Mouse (Mus musculus): Measurements from ENCODE around the gene Sult2a2. TPM values are rescaled to one million over a fixed set of nuclear protein-coding genes. Genes with fewer than 3 reads are reported as not detected.
"Not testable (repeated sequence)": the region's sequence is repeated elsewhere in the genome, so short reads cannot be mapped to it uniquely, and the experiment has no call there.

Sult2a2 gene
- polyA plus RNA-seq (2014; fragmentation: Nextera tagmentation; extraction: Ambion mirVana), result not detected in 2 replicates

GRCm38 (mm10) chr7:13733205-13733604, at the start of gene Sult2a2:
Gene Sult2a2, plus strand, starts transcription at chr7:13733505.
- H3K9ac ChIP-seq (ENCODE audit: low read depth, low read length); H3K4me3 ChIP-seq (ENCODE audit: low read depth, low read length); H3K4me2 ChIP-seq; DNase-seq (ENCODE audit: low spot score); H3K36me3 ChIP-seq (ENCODE audit: control insufficient read depth, insufficient read depth, low read length); H3K4me1 ChIP-seq (replicated peaks; ENCODE audit: control insufficient read depth, insufficient read depth, low read length); H3K27ac ChIP-seq (ENCODE audit: low read depth, low read length); H3K27me3 ChIP-seq (replicated peaks; ENCODE audit: control insufficient read depth, insufficient read depth, low read length); ATAC-seq (replicated peaks; ENCODE audit: low FRiP score); H3K9me3 ChIP-seq (ENCODE audit: control insufficient read depth, low read length): not testable (repeated sequence)
- 80% methylated on average over 1 of the region's 2 CpGs for whole genome bisulfite sequencing

GRCm38 (mm10) chr7:13813913-13814312, 80.6 kb downstream of the Sult2a2 start:
- 68% methylated on average over 1 of the region's 1 CpGs for WGBS
- H3K27me3 ChIP-seq (replicated peaks; ENCODE audit: control insufficient read depth, insufficient read depth, low read length), result no peaks in the 10 kb centered on the region
- no peaks in the 10 kb centered on the region for H3K4me1 ChIP-seq (replicated peaks; ENCODE audit: control insufficient read depth, insufficient read depth, low read length)
- 0 out of 2 replicates have a peak, but pooled peaks cover 3% of the 10 kb centered on the region for H3K9me3 ChIP-seq (ENCODE audit: control insufficient read depth, low read length)
- H3K36me3 ChIP-seq (ENCODE audit: control insufficient read depth, insufficient read depth, low read length), result no peaks in the 10 kb centered on the region
- ATAC-seq (replicated peaks; ENCODE audit: low FRiP score) (no peak), DNase-seq (ENCODE audit: low spot score) (no peak)
- no peak overlapping the region for H3K4me3 ChIP-seq (ENCODE audit: low read depth, low read length)
- H3K9ac ChIP-seq (ENCODE audit: low read depth, low read length), result no peak overlapping the region
- H3K27ac ChIP-seq (ENCODE audit: low read depth, low read length), result no peak overlapping the region
- no peak overlapping the region for H3K4me2 ChIP-seq

Other genes starting within 250 kb of the Sult2a2 start
- gene Bsph2, start 162.4 kb upstream of the Sult2a2 start, polyA plus RNA-seq (2014; fragmentation: Nextera tagmentation; extraction: Ambion mirVana), result not detected in 2 replicates
- gene Sult2a5, start 109.5 kb upstream of the Sult2a2 start, polyA plus RNA-seq (2014; fragmentation: Nextera tagmentation; extraction: Ambion mirVana), result not detected in 2 replicates
- 0.18 TPM in 1 of 2 replicates, not detected in the other for gene Sult2a1, start 103.9 kb downstream of the Sult2a2 start, polyA plus RNA-seq (2014; fragmentation: Nextera tagmentation; extraction: Ambion mirVana)

Measured in liver, embryonic 11.5 days (tissue).